Mouse (Mus musculus): ENCODE results near the gene Washc4. TPM values are rescaled to one million over a fixed set of nuclear protein-coding genes. Genes with fewer than 3 reads are reported as not detected.
"Not testable (repeated sequence)": the region's sequence is repeated elsewhere in the genome, so short reads cannot be mapped to it uniquely, and the experiment has no call there.

The Washc4 gene
- polyA plus RNA-seq (2015; fragmentation: Nextera tagmentation; extraction: Ambion mirVana): 34.2 and 44.8 TPM in 2 replicates

DNA sequence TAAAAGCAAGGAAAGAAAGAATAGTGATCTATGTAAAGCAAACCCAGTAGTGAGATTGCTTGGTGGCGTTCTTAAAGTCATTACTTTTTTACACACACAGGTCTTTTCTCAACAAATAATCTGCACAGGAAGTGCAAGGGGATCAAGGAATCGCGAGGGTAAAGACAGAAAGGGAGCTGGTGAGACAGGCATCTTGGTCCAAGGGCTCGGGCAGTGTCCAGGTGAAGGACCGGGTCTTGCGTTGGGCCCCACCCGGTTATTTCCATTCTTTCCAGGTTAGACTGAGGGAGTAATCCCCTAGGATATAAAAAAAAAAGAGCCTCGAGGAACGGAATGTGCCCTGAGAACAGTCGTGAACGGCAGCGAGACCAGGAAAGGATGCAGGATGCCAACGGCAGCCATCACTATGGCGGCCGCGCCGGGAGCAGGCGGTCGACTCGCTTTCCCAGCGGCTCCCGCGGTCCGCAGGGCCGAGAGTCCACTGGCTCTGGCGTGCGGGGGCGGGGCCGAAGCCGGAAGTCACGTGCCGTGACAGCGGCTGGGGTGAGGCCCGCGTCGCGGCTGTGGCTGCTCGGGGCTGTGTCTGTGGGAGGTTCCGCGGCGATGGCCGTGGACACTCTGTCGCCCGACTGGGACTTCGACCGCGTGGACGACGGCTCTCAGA is at the start of gene Washc4:
Gene Washc4, plus strand, starts transcription at position 314 of the 664 bp plus-strand sequence.
- peak; percentile 90 for DNase-seq (ENCODE audit: low spot score)

DNA sequence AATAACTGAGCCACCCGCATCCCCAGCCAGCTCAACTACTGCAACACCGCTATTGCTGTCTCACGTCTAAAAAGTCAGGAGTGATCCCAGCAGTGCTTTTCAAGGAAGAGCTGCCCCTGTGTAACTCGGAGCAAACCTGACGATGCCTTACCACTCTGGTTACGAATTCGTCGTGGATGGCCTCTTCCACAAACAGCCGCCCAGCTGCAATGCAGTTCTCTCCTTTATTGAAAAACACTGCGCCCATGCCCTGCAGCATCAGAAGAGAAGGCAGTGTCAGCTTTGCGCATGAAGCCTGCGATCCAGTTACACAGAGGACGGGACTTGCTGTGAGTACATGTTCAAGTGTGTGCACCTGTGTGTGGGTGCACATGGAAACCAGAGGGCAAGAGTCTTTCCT is 46.2 kb upstream of the Washc4 start:
- no peak for DNase-seq (ENCODE audit: low spot score)

DNA sequence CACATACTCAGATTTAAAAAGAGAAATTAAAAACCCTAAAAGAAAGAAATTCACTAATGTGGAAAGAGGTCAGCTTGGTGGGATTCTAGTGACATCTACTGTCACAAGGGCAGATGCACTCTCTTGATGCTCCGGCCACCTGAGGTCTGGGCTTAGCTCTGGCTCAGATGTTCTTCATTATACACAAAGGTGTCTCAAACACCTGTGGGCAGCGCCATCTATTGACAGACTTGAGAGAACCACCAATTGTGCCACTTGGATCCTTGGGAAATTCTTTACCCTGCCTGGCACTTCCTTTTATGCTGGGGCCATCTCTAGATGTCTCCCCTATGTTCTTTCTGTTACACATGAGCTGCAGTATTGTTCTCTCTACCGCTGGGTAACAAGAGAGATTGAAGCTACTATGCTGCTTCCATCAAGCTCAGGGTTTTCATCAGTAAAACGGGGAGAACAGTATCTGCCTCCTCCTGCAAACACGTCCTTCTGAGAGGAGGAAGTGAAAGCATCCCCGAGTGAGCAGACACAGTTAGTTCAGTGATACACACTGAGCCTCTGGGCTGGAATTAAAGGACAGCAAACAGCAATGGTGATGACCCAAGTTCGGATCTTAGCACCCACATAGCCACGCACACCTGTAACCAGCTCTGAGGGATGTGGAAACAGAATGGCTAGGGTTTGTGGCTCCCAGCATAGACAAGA is 34.4 kb upstream of the Washc4 start:
- peak; percentile 36 for DNase-seq (ENCODE audit: low spot score)

- no peak for DNase-seq (ENCODE audit: low spot score)
Measured at GRCm38 (mm10) chr10:83511304-83511703, 32.2 kb upstream of the Washc4 start.

- DNase-seq (ENCODE audit: low spot score): no peak
Measured at GRCm38 (mm10) chr10:83513736-83514135, 29.8 kb upstream of the Washc4 start.

GRCm38 (mm10) chr10:83520990-83521389 is 22.6 kb upstream of the Washc4 start:
- DNase-seq (ENCODE audit: low spot score): no peak

DNA sequence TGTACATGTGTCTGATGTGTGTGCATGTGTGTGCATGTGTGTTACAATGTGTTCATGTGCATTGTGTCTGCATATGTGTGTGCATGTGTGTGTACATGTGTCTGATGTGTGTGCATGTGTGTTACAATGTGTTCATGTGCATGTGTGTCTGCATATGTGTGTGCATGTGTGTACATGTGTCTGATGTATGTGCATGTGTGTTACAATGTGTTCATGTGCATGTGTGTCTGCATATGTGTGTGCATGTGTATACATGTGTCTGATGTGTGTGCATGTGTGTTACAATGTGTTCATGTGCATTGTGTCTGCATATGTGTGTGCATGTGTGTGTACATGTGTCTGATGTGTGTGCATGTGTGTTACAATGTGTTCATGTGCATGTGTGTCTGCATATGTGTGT is 19.3 kb upstream of the Washc4 start:
- not testable (repeated sequence) for DNase-seq (ENCODE audit: low spot score)

- DNase-seq (ENCODE audit: low spot score): no peak
Measured at GRCm38 (mm10) chr10:83530384-83530967, 13.1 kb upstream of the Washc4 start.

GRCm38 (mm10) chr10:83533258-83533909 is 10.2 kb upstream of the Washc4 start:
- no peak for DNase-seq (ENCODE audit: low spot score)

GRCm38 (mm10) chr10:83533910-83534283 is 9.7 kb upstream of the Washc4 start, which contains the start of gene Aldh1l2:
Aldh1l2 (minus strand) TSS chr10:83534140.
- DNase-seq (ENCODE audit: low spot score): peak; percentile 9

- no peak for DNase-seq (ENCODE audit: low spot score)
Measured at GRCm38 (mm10) chr10:83536436-83536835, 7.1 kb upstream of the Washc4 start.

GRCm38 (mm10) chr10:83539311-83539980 is 4.1 kb upstream of the Washc4 start:
- DNase-seq (ENCODE audit: low spot score): no peak

- no peak for DNase-seq (ENCODE audit: low spot score)
Measured at GRCm38 (mm10) chr10:83540092-83540491, 3.5 kb upstream of the Washc4 start.

DNA sequence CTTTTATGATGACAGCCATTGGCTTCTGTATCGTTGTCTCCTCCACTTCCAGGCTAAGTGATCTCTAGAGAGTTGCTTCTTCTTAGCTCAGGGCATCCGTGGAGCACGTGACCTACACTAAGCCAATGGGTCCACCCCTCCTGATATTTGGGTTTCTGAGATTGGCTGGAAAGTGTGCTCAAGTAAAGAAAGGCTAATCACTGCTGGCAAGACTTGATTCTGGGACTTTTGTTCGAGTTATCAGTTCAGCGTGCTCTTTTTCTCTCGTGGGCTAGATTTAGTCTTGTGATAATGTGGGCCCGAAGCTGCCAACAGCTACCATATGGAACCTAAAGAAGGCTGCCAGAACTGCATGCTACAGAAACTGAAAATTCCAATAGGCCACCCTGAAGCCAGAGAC is 1.3 kb upstream of the Washc4 start:
- DNase-seq (ENCODE audit: low spot score): no peak

DNA sequence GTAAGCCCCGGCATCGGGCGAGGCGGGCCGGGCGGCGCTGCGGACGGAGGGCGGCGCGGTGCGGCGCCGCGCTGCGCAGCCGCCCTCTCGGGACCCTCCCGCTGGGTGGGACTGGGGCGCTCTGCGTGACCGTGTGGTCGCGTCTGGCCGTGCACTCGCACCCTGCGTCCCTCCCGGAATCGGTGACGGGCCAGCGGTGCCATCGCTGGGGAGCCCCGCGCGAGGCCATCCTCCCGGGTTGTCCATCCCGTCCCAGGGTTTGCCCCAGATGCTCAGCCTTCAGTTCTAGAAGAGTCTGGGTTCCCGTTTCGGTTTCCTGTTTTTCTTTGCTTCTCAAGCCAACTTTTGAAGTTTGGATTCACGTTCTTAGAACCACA is 539 bp downstream of the Washc4 start:
- DNase-seq (ENCODE audit: low spot score): peak; percentile 54

DNA sequence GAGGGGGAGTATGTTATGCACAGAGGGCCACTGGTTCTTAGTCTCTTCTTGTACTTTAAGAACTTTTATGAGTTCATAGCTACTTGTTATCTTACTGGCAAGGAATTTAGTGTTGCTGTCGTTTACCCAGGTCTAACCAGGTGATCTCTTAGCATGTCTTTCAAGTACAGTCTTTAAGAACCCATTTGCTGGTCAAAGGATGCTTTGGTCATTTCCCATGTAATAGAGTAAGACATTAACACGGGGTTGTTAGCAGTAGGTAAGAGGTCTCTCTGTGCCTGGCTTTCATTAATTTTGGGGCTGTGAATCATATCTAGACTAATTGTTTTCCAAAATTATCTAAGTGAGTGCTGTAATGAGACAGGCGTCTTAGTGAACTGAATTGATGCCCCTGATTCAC is 1.8 kb downstream of the Washc4 start:
- DNase-seq (ENCODE audit: low spot score): no peak

GRCm38 (mm10) chr10:83563005-83563404 is 19.5 kb downstream of the Washc4 start:
- no peak for DNase-seq (ENCODE audit: low spot score)

DNA sequence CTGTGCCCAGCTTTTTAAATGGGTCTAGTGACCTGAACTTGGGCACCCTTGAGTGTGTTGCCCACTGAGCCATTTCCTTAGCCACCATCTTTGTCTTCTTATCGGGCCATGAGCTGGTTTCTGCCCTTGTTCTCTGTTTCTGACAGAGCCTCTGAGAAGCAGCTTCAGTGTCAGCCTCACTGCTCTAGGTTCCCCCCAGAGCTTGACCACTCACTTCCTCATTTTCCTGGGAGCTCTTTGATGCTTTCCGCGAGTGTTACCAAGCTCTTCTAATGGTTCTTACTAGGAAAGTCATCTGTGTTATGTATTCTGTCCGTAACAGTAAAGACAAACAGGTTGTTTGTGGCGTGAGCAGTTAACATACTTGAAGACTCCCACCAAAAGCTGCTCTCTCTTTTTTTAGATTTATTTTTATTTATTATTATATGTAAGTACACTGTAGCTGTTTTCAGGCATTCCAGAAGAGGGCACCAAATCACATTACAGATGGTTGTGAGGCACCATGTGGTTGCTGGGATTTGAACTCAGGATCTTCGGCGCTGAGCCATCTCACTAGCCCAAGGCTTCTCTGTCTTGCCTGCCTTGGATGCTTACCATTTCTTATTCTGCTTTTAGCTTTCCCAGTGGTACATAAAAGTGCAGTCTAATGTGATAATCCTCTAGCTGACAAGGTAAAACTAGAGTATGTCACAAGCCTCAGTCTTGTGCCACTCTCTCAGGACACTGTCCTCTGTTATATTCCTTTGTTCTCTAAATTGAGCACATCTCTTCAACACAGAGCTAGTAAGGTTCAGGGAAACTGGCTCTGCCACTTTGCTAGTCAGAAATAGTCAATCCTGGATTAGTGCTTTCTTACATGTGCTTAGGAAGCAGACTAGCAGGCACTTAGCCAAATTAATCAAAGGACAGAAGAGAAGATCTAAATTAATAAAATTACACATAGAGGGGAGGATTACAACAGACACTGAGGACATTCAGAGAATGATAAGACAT is 22.2 kb downstream of the Washc4 start:
- DNase-seq (ENCODE audit: low spot score): no peak

- DNase-seq (ENCODE audit: low spot score): no peak
Measured at GRCm38 (mm10) chr10:83590801-83591200, 47.2 kb downstream of the Washc4 start.

DNA sequence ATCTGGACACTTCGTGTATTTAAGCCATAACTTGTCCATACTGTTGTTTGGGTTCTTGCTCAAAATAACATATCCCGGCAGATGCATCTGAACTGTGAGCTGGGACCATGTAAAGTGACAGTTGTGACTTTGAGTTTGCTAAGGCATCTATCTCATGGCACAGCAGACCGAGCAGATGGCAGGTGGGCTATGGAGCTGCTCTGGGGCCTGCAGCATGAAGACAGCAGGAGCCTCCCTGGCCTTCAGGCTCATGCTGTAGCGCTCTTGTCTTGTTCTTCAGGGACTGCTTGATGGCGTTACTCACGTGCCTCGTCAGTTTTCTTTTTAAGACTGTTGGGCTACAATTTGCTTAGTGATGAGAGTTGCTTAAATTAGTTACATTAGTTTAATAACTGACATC is 49.1 kb downstream of the Washc4 start:
- DNase-seq (ENCODE audit: low spot score): no peak

Data from thymus, postnatal 0 days (tissue).